Mouse (Mus musculus): ENCODE results near the gene Gss. TPM values are rescaled to one million over a fixed set of nuclear protein-coding genes. Genes with fewer than 3 reads are reported as not detected.
A peak's percentile ranks its signal among the peaks of the same experiment; 100 is the strongest.

Gss gene
- polyA plus RNA-seq, 1 experiment from 2014 or later, result 18.3 TPM

DNA sequence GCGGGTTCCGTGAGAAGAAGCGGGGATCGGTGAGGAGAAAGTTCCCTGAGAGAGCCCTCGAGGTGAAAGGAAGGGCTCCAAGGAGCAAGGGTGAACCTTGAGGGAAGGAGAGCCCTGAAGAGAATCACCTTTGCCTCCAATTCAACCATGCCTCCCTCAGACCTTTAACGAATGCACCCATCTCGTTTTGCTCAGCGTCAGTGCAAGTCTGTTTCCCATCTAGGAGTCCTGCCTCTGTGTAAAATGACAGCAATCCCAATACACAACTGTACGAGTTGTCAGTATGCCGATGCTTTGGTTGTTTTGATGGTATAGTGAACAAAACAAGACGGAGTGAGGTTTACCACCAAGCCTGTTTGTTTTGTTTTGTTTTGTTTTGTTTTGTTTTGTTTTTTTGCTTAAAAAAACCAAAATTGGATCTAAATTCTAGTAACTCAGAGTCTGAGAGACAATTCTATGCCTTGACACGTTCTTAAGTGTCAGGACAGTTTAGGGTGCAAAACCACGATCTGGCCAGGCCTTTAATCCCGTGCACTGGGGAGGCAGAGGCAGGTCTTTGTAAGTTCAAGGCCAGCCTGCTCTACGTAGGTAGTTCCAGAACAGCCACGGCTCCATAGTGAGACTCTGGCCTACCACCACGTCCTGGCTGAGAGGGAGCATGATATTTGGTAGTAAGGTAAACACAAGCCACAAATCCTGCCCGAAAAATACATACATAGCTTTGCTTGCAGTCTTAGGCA, 73.9 kb downstream of the Gss start:
- ATAC-seq (ENCODE audit: low FRiP score), result no peak
- H3K27ac ChIP-seq, result peak overlapping the region; percentile 82; the same call in 1 of the 2 replicates

DNA sequence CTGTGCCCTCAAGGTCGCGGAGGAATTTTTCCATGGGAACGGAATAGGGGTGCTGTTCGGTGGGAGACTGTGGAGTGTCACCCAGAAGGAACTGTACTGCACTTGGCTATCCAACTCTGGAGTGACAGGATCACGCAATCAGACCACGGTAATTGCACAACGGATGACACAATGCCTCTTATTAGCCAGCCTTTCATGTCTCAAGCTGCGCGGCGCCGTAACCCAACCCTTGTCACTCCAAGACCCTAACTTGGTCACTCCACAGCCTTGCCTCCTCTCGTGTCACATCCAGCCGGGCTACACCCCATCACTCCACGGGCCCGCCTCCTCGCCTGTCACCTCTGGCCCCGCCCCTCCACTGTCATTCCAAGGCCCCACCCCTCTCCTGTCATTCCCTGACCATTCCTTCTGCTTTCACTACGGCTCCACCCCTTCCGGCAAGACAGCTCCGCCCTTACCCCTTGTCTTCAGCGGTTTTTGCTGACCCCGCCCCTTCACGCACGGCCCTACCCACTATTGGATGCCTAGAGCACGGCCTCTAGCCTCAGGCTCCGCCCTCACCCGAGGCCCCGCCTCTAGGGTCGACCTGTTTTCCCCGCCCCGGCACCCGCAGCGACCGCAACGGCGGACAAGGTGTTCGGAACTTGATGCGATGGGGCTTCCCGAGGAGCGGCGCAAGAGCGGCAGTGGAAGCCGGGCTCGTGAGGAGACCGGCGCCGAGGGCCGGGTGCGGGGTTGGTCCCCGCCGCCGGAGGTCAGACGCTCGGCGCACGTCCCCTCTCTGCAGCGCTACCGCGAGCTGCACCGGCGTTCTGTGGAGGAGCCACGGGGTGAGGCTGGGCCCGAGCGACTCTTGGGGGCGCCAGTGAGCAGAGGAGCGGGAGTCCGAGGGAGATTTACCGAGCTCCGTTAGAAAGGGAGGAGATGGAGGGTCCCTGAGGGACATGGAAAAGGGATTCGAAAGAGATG, 74.9 kb downstream of the Gss start, which contains the start of the genes Acss2 and Ggt7:
Gene Acss2, plus strand, starts transcription at position 494 of the 969 bp plus-strand sequence.
Gene Ggt7, minus strand, starts transcription at position 783 of the 969 bp plus-strand sequence.
- Histone ChIP-seq H3K4me3 (peak within 1 kb of the TSS; percentile 76), H3K4me2 (replicated peaks) (peak within 1 kb of the TSS; percentile 83), H3K9ac (peak within 1 kb of the TSS; percentile 73), H3K36me3 (no peaks in the 10 kb centered on the region), H3K4me1 (peaks cover 33% of the 10 kb centered on the region), H3K9me3 (replicated peaks) (no peaks in the 10 kb centered on the region), H3K27ac (peak within 1 kb of the TSS; percentile 82), H3K27me3 (no peaks in the 10 kb centered on the region)
- WGBS, result 4% methylated on average over 70 of the region's 70 CpGs
- ATAC-seq (ENCODE audit: low FRiP score), result peak; percentile 98

More for the DNA sequence above, 73.9 kb downstream of the Gss start:
- Histone ChIP-seq H3K9ac (peak overlapping the region; percentile 73), H3K4me1 (peaks cover 23% of the 10 kb centered on the region), H3K27me3 (no peaks in the 10 kb centered on the region), H3K4me2 (replicated peaks) (peak overlapping the region; percentile 83), H3K36me3 (no peaks in the 10 kb centered on the region), H3K4me3 (peak overlapping the region; percentile 76), H3K9me3 (replicated peaks) (no peaks in the 10 kb centered on the region)
- 26% methylated on average over 18 of the region's 18 CpGs for WGBS

DNA sequence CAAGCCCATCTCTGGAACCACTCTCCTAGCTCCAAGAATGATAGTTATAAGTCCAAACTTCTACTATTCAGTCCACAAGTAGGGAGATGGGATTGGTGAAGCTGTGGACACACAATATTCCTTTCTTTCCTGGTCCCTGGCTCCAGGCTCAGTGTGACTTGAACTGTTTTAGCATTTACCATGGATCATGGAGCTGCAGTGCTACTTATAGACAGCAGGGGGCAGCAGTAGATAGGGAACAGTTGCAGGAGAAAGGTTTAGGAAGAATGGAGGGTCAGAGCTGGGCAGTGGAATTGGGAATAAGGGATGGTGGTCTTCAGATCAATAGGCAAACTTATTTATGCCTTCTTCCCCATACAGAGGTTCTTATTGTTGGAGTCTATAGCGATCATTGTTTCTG, 76.7 kb downstream of the Gss start:
- H3K4me3 ChIP-seq, result no peak overlapping the region
- no peak overlapping the region for H3K4me2 ChIP-seq (replicated peaks)
- H3K27me3 ChIP-seq, result no peaks in the 10 kb centered on the region
- WGBS, result 0% methylated on average over 1 of the region's 1 CpGs
- no peaks in the 10 kb centered on the region for H3K36me3 ChIP-seq
- no peak overlapping the region for H3K9ac ChIP-seq
- no peak overlapping the region for H3K27ac ChIP-seq
- peaks cover 38% of the 10 kb centered on the region for H3K4me1 ChIP-seq
- H3K9me3 ChIP-seq (replicated peaks), result no peaks in the 10 kb centered on the region
- ATAC-seq (ENCODE audit: low FRiP score), result no peak

DNA sequence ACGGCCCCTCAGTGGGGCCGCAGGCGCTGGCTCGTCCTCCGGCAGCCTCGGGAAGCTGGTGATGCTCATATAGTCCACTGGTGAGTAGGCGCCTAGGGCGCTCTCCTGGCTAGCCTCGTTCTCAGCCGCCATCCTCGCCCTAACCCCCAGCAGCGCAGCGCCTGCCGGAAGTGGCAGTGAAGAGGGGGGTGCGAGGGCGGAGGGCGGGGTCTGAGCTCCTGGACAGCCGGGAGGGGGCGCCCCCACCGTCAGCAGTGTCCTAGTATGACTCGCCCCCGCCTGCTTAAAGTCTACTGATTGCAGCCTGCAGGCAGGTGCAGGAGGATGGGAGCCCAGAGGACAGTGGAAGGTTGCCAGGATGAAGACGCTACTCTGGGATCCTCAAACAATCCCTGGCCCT, 77.9 kb downstream of the Gss start:
- under 1% methylated on average over 23 of the region's 23 CpGs for WGBS
- peaks cover 38% of the 10 kb centered on the region for H3K4me1 ChIP-seq

DNA sequence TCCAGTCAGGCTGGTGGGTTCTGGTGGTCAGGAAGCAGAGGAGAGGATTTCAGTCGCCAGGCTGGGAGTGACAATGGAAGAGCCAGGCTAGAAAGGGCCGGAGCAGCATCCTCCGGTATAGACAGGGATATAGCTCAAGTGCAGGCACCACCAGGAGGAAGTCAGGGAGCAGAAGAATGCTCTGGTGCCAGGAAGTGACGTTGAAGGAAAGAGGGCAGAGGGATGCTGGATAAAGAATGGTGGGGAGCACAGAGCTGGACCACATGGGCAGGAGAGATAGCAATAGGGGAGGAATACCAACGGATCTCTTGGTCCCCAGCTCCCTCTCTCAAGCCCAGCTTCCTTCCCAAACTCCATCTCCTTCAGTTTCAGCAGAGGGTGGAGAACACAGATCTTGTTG, 79.1 kb downstream of the Gss start:
- Histone ChIP-seq H3K4me1 (peaks cover 33% of the 10 kb centered on the region), H3K9me3 (replicated peaks) (no peaks in the 10 kb centered on the region), H3K36me3 (no peaks in the 10 kb centered on the region), H3K4me3 (peak overlapping the region; percentile 66), H3K4me2 (replicated peaks) (peak overlapping the region; percentile 84), H3K9ac (peak overlapping the region; percentile 87), H3K27ac (no peak overlapping the region), H3K27me3 (no peaks in the 10 kb centered on the region)
- 64% methylated on average over 5 of the region's 5 CpGs for WGBS
- no peak for ATAC-seq (ENCODE audit: low FRiP score)

More for the DNA sequence above, 77.9 kb downstream of the Gss start:
- Histone ChIP-seq H3K4me2 (replicated peaks) (peak overlapping the region; percentile 84), H3K9me3 (replicated peaks) (no peaks in the 10 kb centered on the region), H3K27me3 (no peaks in the 10 kb centered on the region), H3K27ac (peak overlapping the region; percentile 83), H3K36me3 (no peaks in the 10 kb centered on the region), H3K9ac (peak overlapping the region; percentile 87), H3K4me3 (peak overlapping the region; percentile 66)
- peak; percentile 36 for ATAC-seq (ENCODE audit: low FRiP score)

MicroRNAs encoded within 50 kb of the gene (microRNA counts, 519-probe panel; counts per million panel counts)
- 470 counts per million, percentile 58 among the panel's probes with 10 or more counts for microRNA mmu-miR-499

Small RNA genes within 50 kb of the gene (microRNA-seq; reads per million reads assigned to microRNA genes)
- 16.5 reads per million, percentile 27 among the genes with 10 or more reads in this experiment for gene Mir499

Other genes with a start within 250 kb of the Gss start
- 44.7 and 48.3 TPM in 2 replicates for gene Pigu, start 235.4 kb downstream of the Gss start, polyA plus RNA-seq (2016; fragmentation: Nextera tagmentation; extraction: Ambion mirVana)
- 120 and 139 TPM in 2 replicates for gene Trp53inp2, start 211.8 kb downstream of the Gss start, polyA plus RNA-seq (2016; fragmentation: Nextera tagmentation; extraction: Ambion mirVana)
- gene Ncoa6, start 118.9 kb downstream of the Gss start, polyA plus RNA-seq (2016; fragmentation: Nextera tagmentation; extraction: Ambion mirVana), result 31.6 and 31.7 TPM in 2 replicates
- gene Acss2, start 74.9 kb downstream of the Gss start, polyA plus RNA-seq (2016; fragmentation: Nextera tagmentation; extraction: Ambion mirVana), result 28.7 and 29.4 TPM in 2 replicates
- 39.0 and 41.1 TPM in 2 replicates for gene Ggt7, start 74.6 kb downstream of the Gss start, polyA plus RNA-seq (2016; fragmentation: Nextera tagmentation; extraction: Ambion mirVana)
- 0.61 and 1.6 TPM in 2 replicates for gene Myh7b, start 18.4 kb upstream of the Gss start, polyA plus RNA-seq (2016; fragmentation: Nextera tagmentation; extraction: Ambion mirVana)
- gene Trpc4ap, start 99.6 kb upstream of the Gss start, polyA plus RNA-seq (2016; fragmentation: Nextera tagmentation; extraction: Ambion mirVana), result 190 and 204 TPM in 2 replicates
- 37.3 and 38.5 TPM in 2 replicates for gene Edem2, start 136.7 kb upstream of the Gss start, polyA plus RNA-seq (2016; fragmentation: Nextera tagmentation; extraction: Ambion mirVana)
- not detected in 2 replicates for gene Gm17581, start 143.1 kb upstream of the Gss start, polyA plus RNA-seq (2016; fragmentation: Nextera tagmentation; extraction: Ambion mirVana)
- 3.4 and 4.1 TPM in 2 replicates for gene Procr, start 158.3 kb upstream of the Gss start, polyA plus RNA-seq (2016; fragmentation: Nextera tagmentation; extraction: Ambion mirVana)
- 5.3 and 6.0 TPM in 2 replicates for gene Mmp24, start 182.5 kb upstream of the Gss start, polyA plus RNA-seq (2016; fragmentation: Nextera tagmentation; extraction: Ambion mirVana)
- 17.1 and 17.3 TPM in 2 replicates for gene BC029722, start 226.6 kb upstream of the Gss start, polyA plus RNA-seq (2016; fragmentation: Nextera tagmentation; extraction: Ambion mirVana)
- 151 and 160 TPM in 2 replicates for gene Eif6, start 234.1 kb upstream of the Gss start, polyA plus RNA-seq (2016; fragmentation: Nextera tagmentation; extraction: Ambion mirVana)
- 0.41 and 0.46 TPM in 2 replicates for gene Fam83c, start 242.0 kb upstream of the Gss start, polyA plus RNA-seq (2016; fragmentation: Nextera tagmentation; extraction: Ambion mirVana)

Measured in hindbrain, embryonic 12.5 days (tissue).